Mouse (Mus musculus) embryonic facial prominence, embryonic 10.5 days (tissue): ENCODE results near the gene Abi1. TPM values are rescaled to one million over a fixed set of nuclear protein-coding genes. Genes with fewer than 3 reads are reported as not detected.
"Not testable (repeated sequence)": the region's sequence is repeated elsewhere in the genome, so short reads cannot be mapped to it uniquely, and the experiment has no call there.

Experiments used
- DNase-seq: peaks from one replicate; pipeline ENCODE4 v3.0.0-alpha.2; 2017; ENCODE audit warnings: low spot score
- H3K27ac ChIP-seq: fragments of 300-500 bp; sonication (generic); replicated peaks from 2 replicates; pipeline ENCODE4 v1.5.1; 2016; ENCODE audit warnings: mild to moderate bottlenecking
- H3K27me3 ChIP-seq: fragments of 300-500 bp; sonication (generic); replicated peaks from 2 replicates; pipeline ENCODE4 v1.6.1; 2016; ENCODE audit warnings: low read depth, mild to moderate bottlenecking; ENCODE audit not compliant: poor library complexity, severe bottlenecking
- H3K36me3 ChIP-seq: fragments of 300-500 bp; sonication (generic); replicated peaks from 2 replicates; pipeline ENCODE4 v1.6.1; 2016; ENCODE audit warnings: mild to moderate bottlenecking, moderate library complexity
- H3K4me1 ChIP-seq: fragments of 300-500 bp; sonication (generic); 2 replicates; pipeline ENCODE4 v1.6.1; 2016
- H3K4me3 ChIP-seq: fragments of 300-500 bp; sonication (generic); 2 replicates; pipeline ENCODE4 v1.5.1; 2016; ENCODE audit warnings: mild to moderate bottlenecking, moderate library complexity
- H3K9me3 ChIP-seq: fragments of 300-500 bp; sonication (generic); 2 replicates; pipeline ENCODE4 v1.6.1; 2016; ENCODE audit warnings: mild to moderate bottlenecking
- WGBS: fragments of 180-500 bp; shearing (Covaris S2); methylation state at CpG from one replicate; pipeline ENCODE4 v1.1.7; 2016; 5-methylcytosine and 5-hydroxymethylcytosine counted together
- polyA plus RNA-seq: library from polyadenylated mRNA; unstranded; fragments of >200 nt; fragmentation: Nextera tagmentation; extraction: Ambion mirVana; gene quantifications from 2 replicates; pipeline ENCODE4 v1.2.1, GENCODE M21; 2016

The Abi1 gene
- polyA plus RNA-seq, 1 experiment from 2014 or later: 38.5 TPM

DNA sequence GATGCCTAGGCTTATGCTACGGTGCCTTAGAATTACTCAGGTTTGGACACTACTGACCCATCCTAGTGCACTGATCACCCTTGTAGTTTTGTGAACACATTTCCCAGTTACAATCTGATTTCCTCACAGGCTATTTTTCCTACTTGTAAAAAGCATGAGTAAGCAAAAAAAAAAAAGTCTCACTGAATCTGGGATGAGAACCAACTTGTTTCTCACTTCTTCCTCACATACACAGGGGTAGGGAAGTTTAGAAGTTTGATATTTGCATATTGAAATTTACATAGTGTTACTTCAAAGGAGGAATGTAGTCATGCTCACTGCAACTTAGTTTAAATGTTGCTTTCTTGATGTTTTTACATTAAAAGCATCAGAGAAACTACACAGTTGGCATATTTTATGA lies 106.5 kb downstream of the Abi1 start:
- H3K4me3 ChIP-seq: no peak overlapping the region
- peaks cover 56% of the 10 kb centered on the region for H3K36me3 ChIP-seq
- WGBS: 98% methylated on average over 1 of the region's 1 CpGs

DNA sequence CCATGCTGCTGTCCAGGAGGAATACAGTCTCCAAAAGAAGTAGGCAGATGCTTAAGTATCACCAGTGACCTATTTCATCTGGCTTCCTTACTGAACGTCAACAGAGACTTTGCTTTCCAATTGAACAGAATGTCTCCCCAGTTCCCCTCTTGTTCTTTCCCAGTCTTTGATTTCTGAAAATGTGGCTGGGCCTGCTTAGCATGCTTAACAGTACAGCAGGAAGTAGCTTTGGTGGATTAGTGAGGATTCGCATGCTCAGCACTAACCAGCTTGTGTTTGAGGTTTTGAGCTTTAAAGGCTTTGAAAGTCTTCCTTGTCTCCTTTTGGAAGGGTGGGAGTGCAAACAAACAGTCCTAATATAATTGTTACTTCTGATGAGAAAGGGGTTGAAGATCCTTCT lies 111.8 kb downstream of the Abi1 start:
- Histone ChIP-seq H3K4me3 (no peak overlapping the region), H3K36me3 (peaks cover 40% of the 10 kb centered on the region), H3K27ac (no peak overlapping the region), H3K9me3 (no peaks in the 10 kb centered on the region), H3K27me3 (no peaks in the 10 kb centered on the region), H3K4me1 (no peaks in the 10 kb centered on the region)
- WGBS: 84% methylated on average over 2 of the region's 2 CpGs
- no peak for DNase-seq

More for the DNA sequence above, 106.5 kb downstream of the Abi1 start:
- H3K4me1 ChIP-seq: no peaks in the 10 kb centered on the region
- no peaks in the 10 kb centered on the region for H3K9me3 ChIP-seq
- DNase-seq: no peak
- no peaks in the 10 kb centered on the region for H3K27me3 ChIP-seq
- H3K27ac ChIP-seq: no peak overlapping the region

DNA sequence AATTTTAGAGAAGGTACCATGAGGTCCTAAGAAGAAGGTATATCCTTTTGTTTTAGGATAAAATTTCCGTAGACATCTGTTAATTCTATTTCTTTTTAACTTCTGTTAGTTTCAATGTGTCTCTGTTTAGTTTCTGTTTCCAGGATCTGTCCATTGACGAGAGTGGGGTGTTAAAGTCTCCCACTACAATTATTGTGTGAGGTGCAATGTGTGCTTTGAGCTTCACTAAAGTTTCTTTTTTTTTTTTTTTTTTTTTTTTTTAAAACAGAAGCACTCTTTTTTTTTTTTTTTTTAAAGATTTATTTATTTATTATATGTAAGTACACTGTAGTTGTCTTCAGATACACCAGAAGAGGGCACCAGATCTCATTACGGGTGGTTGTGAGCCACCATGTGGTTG lies 114.1 kb downstream of the Abi1 start:
- H3K4me1 ChIP-seq, H3K27me3 ChIP-seq, DNase-seq, H3K9me3 ChIP-seq, H3K27ac ChIP-seq, H3K4me3 ChIP-seq: not testable (repeated sequence)
- 88% methylated on average over 3 of the region's 3 CpGs for WGBS
- peaks cover 28% of the 10 kb centered on the region for H3K36me3 ChIP-seq

DNA sequence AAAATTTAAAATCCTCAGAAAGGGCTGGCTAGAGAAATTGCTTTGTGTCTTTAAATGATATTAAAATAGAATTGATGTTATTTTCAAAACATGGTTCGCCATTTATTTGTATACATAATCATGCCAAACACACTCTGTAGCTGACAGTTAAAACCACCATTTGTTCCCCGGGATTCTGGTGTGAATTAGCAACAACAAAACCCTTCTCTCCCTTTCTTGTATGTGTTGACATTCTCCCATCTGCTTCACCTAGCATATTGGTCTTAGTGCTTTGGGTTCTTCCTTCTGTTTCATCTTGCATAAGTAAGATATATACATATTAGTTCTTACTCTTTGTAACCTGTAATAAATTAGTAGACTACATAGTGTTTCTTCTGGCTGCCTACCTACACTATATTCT lies 121.4 kb downstream of the Abi1 start:
- no peak for DNase-seq
- 89% methylated on average over 2 of the region's 2 CpGs for WGBS
- Histone ChIP-seq H3K27me3 (no peaks in the 10 kb centered on the region), H3K9me3 (no peaks in the 10 kb centered on the region), H3K4me3 (no peak overlapping the region), H3K27ac (no peak overlapping the region), H3K4me1 (no peaks in the 10 kb centered on the region), H3K36me3 (peaks cover 71% of the 10 kb centered on the region)

DNA sequence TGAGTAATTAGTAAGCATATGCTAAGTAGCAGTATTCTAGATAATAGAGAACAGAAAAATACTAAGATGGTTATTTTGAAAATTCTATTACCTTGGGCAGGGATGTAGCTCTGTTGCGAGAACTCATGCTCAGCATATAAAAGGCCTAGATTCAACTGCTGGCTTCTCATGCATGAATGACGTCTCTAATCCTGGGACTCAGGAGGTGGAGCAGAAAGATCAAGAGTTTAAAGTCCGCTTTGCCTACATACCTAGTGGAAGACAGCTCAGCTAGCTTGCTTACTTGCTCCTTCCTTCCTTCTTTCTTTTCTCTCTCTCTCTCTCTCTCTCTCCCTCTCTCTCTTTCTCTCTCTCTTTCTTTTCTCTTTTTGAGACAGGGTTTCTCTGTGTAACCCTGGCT lies 125.6 kb downstream of the Abi1 start:
- H3K9me3 ChIP-seq: no peaks in the 10 kb centered on the region
- H3K4me3 ChIP-seq: no peak overlapping the region
- H3K27me3 ChIP-seq: no peaks in the 10 kb centered on the region
- peaks cover 67% of the 10 kb centered on the region for H3K36me3 ChIP-seq
- H3K27ac ChIP-seq: no peak overlapping the region
- WGBS: 80% methylated on average over 3 of the region's 3 CpGs
- H3K4me1 ChIP-seq: no peaks in the 10 kb centered on the region
- DNase-seq: no peak

DNA sequence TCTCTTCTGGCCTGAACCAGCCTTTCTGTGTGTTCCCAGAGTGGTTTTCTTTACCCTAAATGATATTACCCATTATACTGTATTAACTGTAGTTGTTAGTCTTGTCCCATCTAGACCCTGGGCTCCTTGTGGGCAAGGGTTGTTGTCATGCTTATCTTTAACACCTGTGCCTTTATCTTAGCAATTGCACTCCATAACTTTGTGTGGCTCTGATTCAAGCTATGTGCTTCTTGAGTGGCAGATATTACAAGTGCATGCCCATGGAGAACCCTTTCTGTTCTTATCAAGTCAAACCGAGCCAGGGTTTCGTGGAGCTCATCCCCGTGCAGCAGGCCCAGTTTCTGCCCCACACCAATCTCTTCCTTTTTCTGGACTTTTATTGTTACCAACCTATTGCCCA lies 136.1 kb downstream of the Abi1 start:
- H3K36me3 ChIP-seq: peaks cover 57% of the 10 kb centered on the region
- no peak overlapping the region for H3K4me3 ChIP-seq
- 94% methylated on average over 3 of the region's 3 CpGs for WGBS
- DNase-seq: no peak
- H3K9me3 ChIP-seq: no peaks in the 10 kb centered on the region
- no peak overlapping the region for H3K27ac ChIP-seq
- H3K4me1 ChIP-seq: no peaks in the 10 kb centered on the region
- H3K27me3 ChIP-seq: no peaks in the 10 kb centered on the region

DNA sequence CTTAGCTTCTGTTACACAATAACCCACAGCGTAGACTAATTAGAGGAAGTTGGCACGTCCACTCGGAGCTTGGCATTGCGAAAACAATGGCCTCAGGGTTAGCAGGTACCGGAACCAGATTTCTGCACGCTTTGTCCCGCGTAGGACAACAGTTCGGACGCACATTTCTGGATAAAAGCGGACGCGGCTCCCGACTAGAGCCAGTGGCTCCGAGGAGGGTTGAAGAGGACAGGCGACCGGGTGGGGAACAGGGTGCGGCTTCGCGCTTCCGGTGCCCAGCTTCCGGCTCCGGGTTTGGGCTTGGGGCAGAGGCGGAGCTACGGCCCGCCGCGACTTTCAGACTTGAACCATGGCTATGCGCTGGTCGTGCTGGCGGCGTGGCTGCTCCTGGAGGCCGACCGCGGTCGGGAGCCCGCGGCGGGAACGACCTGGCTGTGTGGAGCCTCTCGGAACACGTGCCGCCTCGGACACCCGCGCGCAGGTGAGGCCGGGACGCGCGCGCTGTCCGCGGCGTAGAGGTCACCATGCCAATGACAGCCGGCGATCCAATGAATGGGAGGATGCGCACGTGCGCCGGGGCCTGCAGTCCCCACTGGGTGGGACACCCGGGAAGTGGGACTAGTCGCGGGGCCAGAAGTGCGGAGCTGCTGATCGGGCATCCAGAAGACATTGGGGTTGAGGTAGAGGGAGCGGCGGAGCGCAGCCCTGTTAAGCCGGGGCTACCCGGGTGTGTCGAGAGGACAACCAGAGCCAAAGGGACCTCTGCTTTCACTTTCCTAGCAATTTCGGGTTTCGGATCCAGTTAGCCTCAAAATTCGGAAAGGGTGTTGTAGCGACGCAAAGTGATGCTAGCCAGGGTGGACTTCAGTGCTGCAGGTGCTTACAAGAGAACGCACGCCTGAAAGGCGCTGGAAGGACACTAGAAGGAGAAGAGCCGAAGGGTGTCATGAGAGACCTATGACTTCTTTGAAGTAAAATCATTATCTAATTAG lies 144.5 kb downstream of the Abi1 start, which contains the start of gene Pdss1:
Gene Pdss1, plus strand, starts transcription at position 241 of the 992 bp plus-strand sequence.
- no peaks in the 10 kb centered on the region for H3K9me3 ChIP-seq
- H3K4me1 ChIP-seq: peaks cover 12% of the 10 kb centered on the region
- no peaks in the 10 kb centered on the region for H3K36me3 ChIP-seq
- H3K27ac ChIP-seq: peak within 1 kb of the TSS; percentile 89
- peak; percentile 92 for DNase-seq
- peak within 1 kb of the TSS; percentile 90 for H3K4me3 ChIP-seq
- WGBS: under 1% methylated on average over 81 of the region's 81 CpGs
- no peaks in the 10 kb centered on the region for H3K27me3 ChIP-seq

DNA sequence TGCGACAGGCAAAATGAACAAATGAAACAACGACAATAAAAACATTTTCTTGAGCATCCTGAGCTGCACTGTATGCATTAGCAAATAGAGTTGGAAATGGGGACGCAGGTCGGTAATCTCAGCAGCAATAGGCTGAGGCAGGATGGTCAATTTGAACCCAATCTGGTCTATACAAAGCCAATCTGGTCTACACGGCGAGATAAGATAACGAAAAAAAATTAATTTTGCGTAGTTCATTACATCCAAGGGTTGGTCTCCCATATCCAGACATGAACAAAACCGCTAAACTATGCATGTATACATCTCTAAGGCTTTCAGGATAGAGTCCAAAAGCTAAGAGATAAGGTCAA lies 145.1 kb downstream of the Abi1 start:
- 27% methylated on average over 9 of the region's 9 CpGs for WGBS
- H3K27me3 ChIP-seq: no peaks in the 10 kb centered on the region
- peak overlapping the region; percentile 90 for H3K4me3 ChIP-seq
- H3K9me3 ChIP-seq: no peaks in the 10 kb centered on the region
- DNase-seq: no peak
- peaks cover 12% of the 10 kb centered on the region for H3K4me1 ChIP-seq
- H3K27ac ChIP-seq: peak overlapping the region; percentile 89
- no peaks in the 10 kb centered on the region for H3K36me3 ChIP-seq

Other genes with a start within 250 kb of the Abi1 start
- 23.0 and 24.2 TPM in 2 replicates for gene Pdss1, start 144.7 kb downstream of the Abi1 start, polyA plus RNA-seq
- gene Acbd5, start 27.9 kb upstream of the Abi1 start, polyA plus RNA-seq: 28.5 and 29.2 TPM in 2 replicates
- 15.2 and 16.9 TPM in 2 replicates for gene Mastl, start 115.8 kb upstream of the Abi1 start, polyA plus RNA-seq
- 74.0 and 75.7 TPM in 2 replicates for gene Yme1l1, start 116.1 kb upstream of the Abi1 start, polyA plus RNA-seq
- not detected in 2 replicates for gene 4931423N10Rik, start 167.2 kb upstream of the Abi1 start, polyA plus RNA-seq